Mouse (Mus musculus): ENCODE measurements at regions not wholly inside any gene's neighbourhood (a gene's known extent, or its start where the extent isn't known, plus 50 kb on each side); places are given as distances from the start of the nearest gene placed in this dataset.
"Not testable (repeated sequence)": the region's sequence is repeated elsewhere in the genome, so short reads cannot be mapped to it uniquely, and the experiment has no call there.

- no peak for ATAC-seq (ENCODE audit: low FRiP score)
- 91% methylated on average over 2 of the region's 2 CpGs for whole genome bisulfite sequencing
- no peaks in the 10 kb centered on the region for H3K9me3 ChIP-seq (ENCODE audit: low read length)
- TF ChIP-seq CTCF (IDR thresholded peaks at IDR 0.05), result no peak
- no peaks in the 10 kb centered on the region for H3K36me3 ChIP-seq (ENCODE audit: insufficient read depth, low read length)
- no peaks in the 10 kb centered on the region for H3K4me1 ChIP-seq (ENCODE audit: insufficient read depth, low read length)
- no peak overlapping the region for H3K27ac ChIP-seq (ENCODE audit: low read depth, low read length)
- no peak overlapping the region for H3K9ac ChIP-seq (replicated peaks; ENCODE audit: low read length, poor library complexity, severe bottlenecking)
- DNase-seq (ENCODE audit: low spot score), result no peak
- no peaks in the 10 kb centered on the region for H3K27me3 ChIP-seq (ENCODE audit: insufficient read depth, low read length)
- no peak overlapping the region for H3K4me2 ChIP-seq (ENCODE audit: low read depth, low read length, poor library complexity, severe bottlenecking)
- H3K4me3 ChIP-seq (ENCODE audit: low read depth, low read length), result no peak overlapping the region
Observed at GRCm38 (mm10) chr11:15027213-15027612, 428.1 kb downstream of the Pom121l12 start.

GRCm38 (mm10) chr11:15042168-15042567 is 443.1 kb downstream of the Pom121l12 start:
- no peaks in the 10 kb centered on the region for H3K4me1 ChIP-seq (ENCODE audit: insufficient read depth, low read length)
- 82% methylated on average over 1 of the region's 1 CpGs for WGBS

GRCm38 (mm10) chr11:15088918-15089645 is 490.0 kb downstream of the Pom121l12 start:
- ATAC-seq (ENCODE audit: low FRiP score); H3K9ac ChIP-seq (replicated peaks; ENCODE audit: low read length, poor library complexity, severe bottlenecking); H3K4me3 ChIP-seq (ENCODE audit: low read depth, low read length); H3K9me3 ChIP-seq (ENCODE audit: low read length); DNase-seq (ENCODE audit: low spot score); H3K4me2 ChIP-seq (ENCODE audit: low read depth, low read length, poor library complexity, severe bottlenecking); H3K27me3 ChIP-seq (ENCODE audit: insufficient read depth, low read length); H3K27ac ChIP-seq (ENCODE audit: low read depth, low read length); H3K4me1 ChIP-seq (ENCODE audit: insufficient read depth, low read length); H3K36me3 ChIP-seq (ENCODE audit: insufficient read depth, low read length): not testable (repeated sequence)
- 82% methylated on average over 4 of the region's 4 CpGs for WGBS

More at GRCm38 (mm10) chr11:15042168-15042567, 443.1 kb downstream of the Pom121l12 start:
- Histone ChIP-seq H3K9me3 (ENCODE audit: low read length) (no peaks in the 10 kb centered on the region), H3K9ac (replicated peaks; ENCODE audit: low read length, poor library complexity, severe bottlenecking) (no peak overlapping the region), H3K27ac (ENCODE audit: low read depth, low read length) (no peak overlapping the region), H3K36me3 (ENCODE audit: insufficient read depth, low read length) (no peaks in the 10 kb centered on the region), H3K27me3 (ENCODE audit: insufficient read depth, low read length) (no peaks in the 10 kb centered on the region), H3K4me2 (ENCODE audit: low read depth, low read length, poor library complexity, severe bottlenecking) (no peak overlapping the region), H3K4me3 (ENCODE audit: low read depth, low read length) (no peak overlapping the region)
- TF ChIP-seq CTCF (IDR thresholded peaks at IDR 0.05), result no peak
- DNase-seq (ENCODE audit: low spot score), result no peak
- no peak for ATAC-seq (ENCODE audit: low FRiP score)

GRCm38 (mm10) chr11:15096900-15097299 is 497.8 kb downstream of the Pom121l12 start:
- ATAC-seq (ENCODE audit: low FRiP score) (no peak), DNase-seq (ENCODE audit: low spot score) (no peak)
- Histone ChIP-seq H3K9me3 (ENCODE audit: low read length) (no peaks in the 10 kb centered on the region), H3K27me3 (ENCODE audit: insufficient read depth, low read length) (no peaks in the 10 kb centered on the region), H3K36me3 (ENCODE audit: insufficient read depth, low read length) (no peaks in the 10 kb centered on the region), H3K27ac (ENCODE audit: low read depth, low read length) (no peak overlapping the region), H3K4me2 (ENCODE audit: low read depth, low read length, poor library complexity, severe bottlenecking) (no peak overlapping the region), H3K4me3 (ENCODE audit: low read depth, low read length) (no peak overlapping the region), H3K4me1 (ENCODE audit: insufficient read depth, low read length) (no peaks in the 10 kb centered on the region), H3K9ac (replicated peaks; ENCODE audit: low read length, poor library complexity, severe bottlenecking) (no peak overlapping the region)
- no peak for TF ChIP-seq CTCF (IDR thresholded peaks at IDR 0.05)

GRCm38 (mm10) chr11:15108046-15108445 is 509.0 kb downstream of the Pom121l12 start:
- H3K27ac ChIP-seq (ENCODE audit: low read depth, low read length), result no peak overlapping the region
- WGBS, result 86% methylated on average over 1 of the region's 1 CpGs
- H3K9ac ChIP-seq (replicated peaks; ENCODE audit: low read length, poor library complexity, severe bottlenecking), result no peak overlapping the region
- DNase-seq (ENCODE audit: low spot score) (no peak), ATAC-seq (ENCODE audit: low FRiP score) (no peak)
- H3K4me1 ChIP-seq (ENCODE audit: insufficient read depth, low read length), result no peaks in the 10 kb centered on the region
- H3K4me2 ChIP-seq (ENCODE audit: low read depth, low read length, poor library complexity, severe bottlenecking), result no peak overlapping the region
- no peaks in the 10 kb centered on the region for H3K9me3 ChIP-seq (ENCODE audit: low read length)
- H3K4me3 ChIP-seq (ENCODE audit: low read depth, low read length), result no peak overlapping the region
- no peaks in the 10 kb centered on the region for H3K27me3 ChIP-seq (ENCODE audit: insufficient read depth, low read length)
- no peaks in the 10 kb centered on the region for H3K36me3 ChIP-seq (ENCODE audit: insufficient read depth, low read length)
- no peak for TF ChIP-seq CTCF (IDR thresholded peaks at IDR 0.05)

GRCm38 (mm10) chr11:15113583-15113982 is 514.5 kb downstream of the Pom121l12 start:
- H3K9me3 ChIP-seq (ENCODE audit: low read length), result no peaks in the 10 kb centered on the region
- H3K9ac ChIP-seq (replicated peaks; ENCODE audit: low read length, poor library complexity, severe bottlenecking), result no peak overlapping the region
- H3K4me2 ChIP-seq (ENCODE audit: low read depth, low read length, poor library complexity, severe bottlenecking), result no peak overlapping the region
- WGBS, result 76% methylated on average over 3 of the region's 3 CpGs
- no peaks in the 10 kb centered on the region for H3K4me1 ChIP-seq (ENCODE audit: insufficient read depth, low read length)
- H3K27me3 ChIP-seq (ENCODE audit: insufficient read depth, low read length), result no peaks in the 10 kb centered on the region
- DNase-seq (ENCODE audit: low spot score), result peak; percentile 12
- no peak overlapping the region for H3K4me3 ChIP-seq (ENCODE audit: low read depth, low read length)
- H3K27ac ChIP-seq (ENCODE audit: low read depth, low read length), result no peak overlapping the region
- no peak for TF ChIP-seq CTCF (IDR thresholded peaks at IDR 0.05)
- no peaks in the 10 kb centered on the region for H3K36me3 ChIP-seq (ENCODE audit: insufficient read depth, low read length)
- ATAC-seq (ENCODE audit: low FRiP score), result no peak
